Mouse (Mus musculus) lung, adult 2 months (tissue): Measurements from ENCODE around the gene Rec114. TPM values are rescaled to one million over a fixed set of nuclear protein-coding genes. Genes with fewer than 3 reads are reported as not detected.
A peak's percentile ranks its signal among the peaks of the same experiment; 100 is the strongest.

Experiments
- DNase-seq: peaks from one replicate; pipeline ENCODE4 v3.0.0; 2022
- H3K4me1 ChIP-seq: fragments of 200-500 bp; 2 replicates; pipeline ENCODE4 v1.6.1; 2011; ENCODE audit warnings: low read length; ENCODE audit not compliant: control insufficient read depth, insufficient read depth
- H3K4me3 ChIP-seq: fragments of 200-500 bp; replicated peaks from 2 replicates; pipeline ENCODE3; 2011; ENCODE audit warnings: low read depth, mild to moderate bottlenecking, control low read depth, low read length; ENCODE audit errors: extremely low read depth
- CTCF ChIP-seq: fragments of 200-500 bp; IDR thresholded peaks from 2 replicates; pipeline ENCODE4 v1.5.1; 2011; ENCODE audit warnings: mild to moderate bottlenecking, low read length, control low read depth; ENCODE audit not compliant: insufficient read depth
- POLR2A ChIP-seq: fragments of 200-500 bp; IDR thresholded peaks from 2 replicates; pipeline ENCODE4 v1.6.1; 2011; ENCODE audit warnings: low read depth, mild to moderate bottlenecking, control low read depth, low read length, borderline replicate concordance; ENCODE audit errors: extremely low read depth
- WGBS: fragments of 180-500 bp; shearing (Covaris S2); methylation state at CpG from one replicate; pipeline ENCODE4 v1.1.7; 2018; 5-methylcytosine and 5-hydroxymethylcytosine counted together
- polyA plus RNA-seq: library from polyadenylated mRNA; depleted of rRNA; stranded (reverse); fragments of >200 nt; gene quantifications from 2 replicates; pipeline ENCODE4 v1.2.3, GENCODE M21; 2012

The Rec114 gene
- polyA plus RNA-seq, 1 experiment: 0.24 TPM

DNA sequence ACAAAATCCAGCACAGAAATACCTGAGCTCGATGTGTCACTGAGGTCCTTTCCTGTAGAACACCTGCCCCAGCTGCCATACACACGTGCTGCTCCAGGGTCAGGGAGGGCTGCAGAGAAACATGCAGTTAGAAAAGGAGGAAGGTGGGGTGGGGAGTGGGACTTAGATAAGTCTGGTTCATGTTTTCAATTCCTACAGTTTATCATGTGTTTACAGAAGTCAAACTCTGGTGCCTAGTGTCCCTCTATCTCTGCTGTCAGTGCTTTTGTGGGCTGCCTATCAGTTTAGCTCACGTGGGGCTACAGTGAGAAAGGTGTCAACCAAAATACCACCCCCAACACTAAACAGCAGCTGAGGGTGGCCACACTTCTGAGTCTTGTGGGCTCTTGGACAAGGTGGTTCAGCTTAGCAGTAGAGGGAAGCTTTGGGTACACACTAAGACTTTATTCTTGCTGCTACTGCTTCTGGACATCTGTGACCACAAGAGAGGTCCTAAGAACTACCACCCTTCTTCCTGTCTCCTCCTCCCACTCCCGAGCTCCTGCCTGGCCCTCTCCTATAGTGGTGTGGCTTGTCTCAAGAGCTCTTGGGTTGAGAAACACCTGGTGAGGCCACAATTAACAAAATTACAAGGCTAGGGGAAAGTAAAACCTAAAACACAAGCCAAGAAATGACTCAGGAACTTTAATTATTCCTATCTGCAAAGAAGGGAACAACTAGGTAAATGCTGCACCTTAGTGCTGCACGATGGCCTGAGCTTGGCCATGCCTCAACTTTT is 85.8 kb downstream of the Rec114 start:
- WGBS: 61% methylated on average over 5 of the region's 5 CpGs
- Histone ChIP-seq H3K4me3 (no peak overlapping the region), H3K4me1 (no peaks in the 10 kb centered on the region; the same call in none of the 2 replicates)
- DNase-seq: no peak
- TF ChIP-seq CTCF (no peak), POLR2A (no peak)

DNA sequence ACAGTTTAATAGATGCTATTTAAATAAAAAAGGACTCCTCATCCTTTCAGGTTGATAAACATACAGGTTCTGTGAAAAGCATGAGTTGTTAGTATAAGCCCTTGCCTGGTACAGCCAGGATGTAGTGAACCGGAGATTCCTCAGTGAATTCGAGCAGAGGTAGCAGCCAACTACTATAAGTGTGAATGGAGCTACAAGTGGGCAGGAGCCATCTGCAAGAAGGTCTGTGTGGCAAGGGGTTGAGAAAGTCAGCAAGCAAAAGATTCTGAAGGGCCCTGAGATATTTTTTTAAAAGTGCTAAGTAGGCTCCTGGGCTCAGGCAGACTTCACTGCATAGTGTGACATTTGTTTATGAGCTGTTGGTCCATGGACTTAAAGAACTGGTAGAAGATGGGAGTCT is 86.9 kb downstream of the Rec114 start:
- 80% methylated on average over 2 of the region's 2 CpGs for WGBS
- DNase-seq: no peak
- Histone ChIP-seq H3K4me3 (no peak overlapping the region), H3K4me1 (no peaks in the 10 kb centered on the region; the same call in none of the 2 replicates)
- TF ChIP-seq CTCF: no peak
- no peak for TF ChIP-seq POLR2A

DNA sequence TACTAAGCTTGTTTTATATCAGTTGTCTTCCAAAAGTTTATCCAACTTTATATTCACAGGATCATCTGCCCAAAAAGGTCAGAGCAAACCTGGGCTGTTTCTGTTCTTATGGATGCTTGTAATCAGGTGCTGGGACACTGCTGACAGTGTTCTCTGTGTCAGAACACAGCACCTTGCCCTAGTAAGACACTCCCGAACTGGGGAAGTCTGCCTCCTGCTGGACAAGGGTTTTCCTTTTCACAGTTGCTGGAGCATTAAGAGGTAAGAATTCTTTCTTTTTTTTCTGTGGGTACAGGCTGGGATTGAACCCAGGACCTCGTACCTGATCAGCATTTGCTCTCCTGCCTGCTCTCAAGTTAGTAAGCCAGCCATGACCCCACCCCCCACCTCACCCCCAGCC is 87.4 kb downstream of the Rec114 start:
- TF ChIP-seq CTCF (peak; percentile 39), POLR2A (no peak)
- DNase-seq: no peak
- 57% methylated on average over 2 of the region's 2 CpGs for WGBS
- H3K4me3 ChIP-seq: no peak overlapping the region
- no peaks in the 10 kb centered on the region; the same call in none of the 2 replicates for H3K4me1 ChIP-seq

DNA sequence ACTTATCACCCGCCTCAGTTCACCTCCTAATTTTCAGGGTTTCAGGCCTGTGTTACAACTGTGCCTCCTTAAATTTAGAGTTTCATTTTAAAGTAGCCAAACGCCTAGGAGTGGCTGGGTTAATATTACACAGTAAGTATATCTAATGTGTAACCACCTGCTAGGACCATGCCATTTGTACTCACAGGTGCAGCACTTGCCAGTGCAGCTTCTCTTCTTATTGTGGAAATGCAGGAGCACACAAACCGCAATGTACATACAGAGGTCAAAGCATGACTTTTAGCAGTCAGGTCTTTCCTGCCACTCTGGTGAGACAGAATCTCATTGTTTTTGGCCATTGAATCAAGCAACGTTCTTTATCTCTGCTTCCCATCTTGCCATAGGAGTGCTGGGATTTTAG is 89.3 kb downstream of the Rec114 start:
- 58% methylated on average over 4 of the region's 4 CpGs for WGBS
- H3K4me3 ChIP-seq: no peak overlapping the region
- DNase-seq: no peak
- no peak for TF ChIP-seq CTCF
- TF ChIP-seq POLR2A: no peak
- no peaks in the 10 kb centered on the region; the same call in none of the 2 replicates for H3K4me1 ChIP-seq

DNA sequence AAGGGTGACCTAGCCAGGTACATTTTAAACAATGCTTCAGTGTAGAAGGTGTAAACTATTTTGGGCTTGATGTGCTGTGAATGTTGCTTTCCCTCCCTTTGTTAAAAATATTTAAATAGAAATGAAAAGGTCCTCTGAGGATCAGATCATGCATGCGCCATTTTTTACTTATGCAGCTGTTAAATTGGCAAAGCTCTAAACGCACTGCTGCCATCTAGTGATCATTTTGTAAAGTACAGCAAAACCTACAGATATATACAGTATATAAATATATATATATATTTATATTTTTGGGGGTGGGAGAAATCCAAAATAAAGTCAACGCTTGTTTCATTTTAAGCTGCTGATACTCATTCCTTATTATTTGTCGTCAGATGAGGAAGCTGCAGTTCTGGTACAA is 91.8 kb downstream of the Rec114 start:
- 51% methylated on average over 4 of the region's 4 CpGs for WGBS
- H3K4me1 ChIP-seq: peaks cover 1% of the 10 kb centered on the region; the same call in 1 of the 2 replicates
- peak; percentile 23; the same call in 1 of the 2 replicates for TF ChIP-seq CTCF
- no peak for TF ChIP-seq POLR2A
- H3K4me3 ChIP-seq: no peak overlapping the region
- DNase-seq: no peak

DNA sequence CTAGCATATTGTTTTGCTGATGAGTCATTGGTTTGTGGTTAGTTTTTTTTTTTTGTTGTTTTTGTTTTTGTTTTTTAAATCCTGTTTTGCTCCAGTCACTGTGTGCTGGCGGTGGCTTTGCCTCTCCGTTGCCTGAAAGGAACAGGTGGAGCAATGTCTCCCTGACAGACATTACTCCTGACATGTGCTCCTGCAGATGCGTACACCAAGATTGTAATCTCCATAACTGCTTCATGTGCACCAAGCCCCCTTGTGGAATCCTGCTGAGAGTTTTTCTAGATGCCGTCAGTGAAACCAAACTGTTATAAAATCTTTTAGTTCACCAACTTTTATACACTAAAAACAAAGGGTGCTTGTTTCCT is 94.5 kb downstream of the Rec114 start:
- no peak for DNase-seq
- Histone ChIP-seq H3K4me1 (peaks cover 2% of the 10 kb centered on the region; the same call in 1 of the 2 replicates), H3K4me3 (no peak overlapping the region)
- TF ChIP-seq POLR2A (no peak), CTCF (no peak)
- 67% methylated on average over 4 of the region's 4 CpGs for WGBS

DNA sequence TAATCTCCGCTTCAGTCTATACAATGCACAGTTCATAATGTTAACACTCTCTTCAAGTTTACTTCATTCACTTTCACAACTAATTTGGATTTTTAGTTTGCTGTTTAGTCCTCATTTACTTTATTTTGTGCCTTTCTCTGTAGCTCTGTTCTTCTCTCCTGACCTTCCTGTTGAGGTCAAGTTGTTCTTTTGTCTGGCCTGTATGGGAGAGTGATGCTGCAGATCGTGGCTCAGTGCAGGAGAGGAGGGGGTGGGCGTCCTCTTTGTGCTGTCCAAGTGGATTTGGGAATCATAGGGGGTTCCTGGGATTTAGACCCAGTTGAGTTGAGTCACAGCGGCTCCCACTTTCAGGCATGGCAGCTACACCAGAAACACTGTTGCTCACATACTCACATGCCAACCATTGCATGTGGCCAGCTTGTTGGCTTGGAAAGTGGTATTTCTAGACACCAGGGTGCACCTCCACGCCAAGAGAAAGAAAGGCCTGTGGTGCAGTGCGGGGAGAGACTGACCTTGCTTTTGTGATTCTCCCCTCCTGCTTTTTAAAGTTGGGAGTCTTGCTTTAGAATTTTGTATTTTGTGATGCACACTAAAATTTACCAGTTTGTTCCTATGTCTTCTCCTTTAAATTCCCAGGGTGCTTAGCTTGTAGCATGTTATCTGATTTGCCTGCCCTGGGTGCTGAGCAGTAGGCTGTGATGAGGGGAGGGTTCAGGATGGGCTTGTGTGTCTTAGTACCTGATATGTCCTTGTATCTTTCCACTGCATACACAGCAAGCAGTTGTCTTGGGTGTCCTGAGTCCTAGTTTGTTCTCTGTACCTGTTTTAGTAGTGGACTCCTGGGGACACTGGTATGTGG is 95.1 kb downstream of the Rec114 start:
- 84% methylated on average over 6 of the region's 6 CpGs for WGBS
- no peak overlapping the region for H3K4me3 ChIP-seq
- no peak for DNase-seq
- TF ChIP-seq CTCF: no peak
- TF ChIP-seq POLR2A: no peak
- H3K4me1 ChIP-seq: peaks cover 2% of the 10 kb centered on the region; the same call in 1 of the 2 replicates

DNA sequence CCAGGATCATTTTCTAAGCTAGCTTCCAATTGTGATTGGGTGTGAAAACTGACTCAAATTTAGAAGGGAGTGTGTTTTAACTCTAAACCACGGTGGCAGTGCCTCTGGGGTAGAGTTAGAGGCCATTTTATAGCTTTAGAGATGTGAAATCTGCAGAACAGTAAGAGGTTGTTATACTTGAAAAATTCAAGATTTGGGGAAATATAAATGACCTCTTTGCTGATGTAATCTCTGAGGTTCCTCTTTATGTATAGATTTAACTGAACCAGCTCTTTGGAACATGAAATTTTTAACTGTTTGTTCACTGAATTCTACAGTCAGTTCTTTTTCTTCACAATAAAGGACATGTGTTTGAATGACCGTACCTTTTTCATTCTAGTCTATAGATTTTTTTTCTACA is 113.3 kb downstream of the Rec114 start:
- Histone ChIP-seq H3K4me1 (peaks cover 13% of the 10 kb centered on the region), H3K4me3 (no peak overlapping the region)
- WGBS: 62% methylated on average over 2 of the region's 2 CpGs
- TF ChIP-seq POLR2A (no peak), CTCF (no peak)
- DNase-seq: no peak

DNA sequence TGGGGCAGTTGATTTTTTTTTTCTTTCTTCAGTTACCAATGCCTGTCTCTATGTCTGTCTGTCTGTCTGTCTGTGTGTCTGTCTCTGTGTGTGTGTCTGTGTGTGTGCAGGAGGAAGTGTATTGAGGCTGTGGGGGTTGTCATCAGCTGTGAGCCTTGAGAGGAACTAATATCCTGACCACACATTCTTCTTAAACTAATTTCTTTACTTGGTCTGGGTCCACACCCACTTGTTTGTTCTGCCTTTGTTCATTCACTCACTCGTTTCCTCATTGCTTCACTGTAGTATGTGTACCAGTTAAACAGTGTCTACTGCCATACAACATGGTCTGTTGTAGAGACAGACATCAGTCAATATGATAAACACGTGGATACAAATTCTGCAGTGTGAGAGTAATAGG is 116.6 kb downstream of the Rec114 start:
- DNase-seq: no peak
- no peak overlapping the region for H3K4me3 ChIP-seq
- H3K4me1 ChIP-seq: peaks cover 20% of the 10 kb centered on the region
- TF ChIP-seq CTCF (no peak), POLR2A (no peak)
- 21% methylated on average over 2 of the region's 2 CpGs for WGBS

DNA sequence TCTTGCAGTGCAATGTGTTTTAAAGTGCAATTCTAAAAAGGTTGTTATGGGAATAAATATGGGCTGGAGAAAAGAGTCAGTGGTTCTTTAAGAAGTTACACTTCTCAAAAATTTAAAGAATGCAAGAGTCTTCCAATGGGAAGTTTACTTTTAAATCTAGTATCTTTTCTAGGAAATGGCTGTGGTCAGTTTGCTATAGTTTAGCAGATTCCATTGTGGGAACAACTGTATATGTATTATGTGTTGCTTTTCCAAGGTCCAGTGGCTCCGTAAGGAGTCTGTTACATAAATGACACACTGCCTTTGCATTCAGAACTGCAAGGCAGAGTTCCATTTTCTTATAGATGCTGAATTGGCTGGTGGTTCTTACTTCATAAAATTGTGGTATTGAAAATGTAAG is 120.8 kb downstream of the Rec114 start:
- DNase-seq: no peak
- no peak overlapping the region for H3K4me3 ChIP-seq
- WGBS: 35% methylated on average over 1 of the region's 1 CpGs
- TF ChIP-seq CTCF: no peak
- no peak for TF ChIP-seq POLR2A
- peaks cover 28% of the 10 kb centered on the region for H3K4me1 ChIP-seq
